Comparison of ENCODE assay signal across 8 mouse cellular contexts in the genomic region with DNA sequence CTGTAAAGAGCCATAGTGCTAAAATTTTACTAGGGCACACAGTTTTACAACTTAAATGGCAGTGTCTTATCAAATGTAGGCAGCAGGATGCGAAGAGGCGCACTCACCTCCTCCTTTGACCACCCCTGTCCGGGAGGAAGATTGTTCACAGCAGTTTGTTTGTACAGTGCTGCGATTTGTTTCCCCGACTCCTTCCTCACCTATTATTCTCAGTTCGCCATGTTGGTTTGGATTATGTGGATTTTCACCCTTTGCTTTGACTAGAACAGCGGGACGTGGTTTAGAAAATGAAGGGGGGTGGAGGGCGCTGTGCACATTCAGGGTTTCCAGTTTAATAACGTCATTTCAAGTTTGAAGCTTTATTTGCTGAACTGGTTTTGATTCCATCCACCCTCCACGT. TPM values are rescaled to one million over a fixed set of nuclear protein-coding genes. Genes with fewer than 3 reads are reported as not detected.
A peak's percentile ranks its signal among the peaks of the same experiment; 100 is the strongest.
DNase-seq lines count a peak whose midpoint lies in the region; ATAC-seq and TF ChIP-seq lines count a peak whose summit lies in the region.

No protein-coding gene starts in this region.

- ATAC-seq in forebrain, embryonic 16.5 days: peak; percentile 36
- no peak for ATAC-seq in limb, embryonic 14.5 days (ENCODE audit: low FRiP score, low read depth)

- peaks cover 2% of the 10 kb centered on the region; the same call in 1 of the 2 replicates for H3K27me3 ChIP-seq in ES-Bruce4 (ENCODE audit: control insufficient read depth, insufficient read depth, low read length, poor library complexity, severe bottlenecking)
- no peaks in the 10 kb centered on the region for H3K27me3 ChIP-seq in forebrain, embryonic 16.5 days (replicated peaks; ENCODE audit: control insufficient read depth, insufficient read depth, low read length)
- peaks cover 7% of the 10 kb centered on the region; the same call in 1 of the 2 replicates for H3K27me3 ChIP-seq in limb, embryonic 14.5 days (ENCODE audit: control insufficient read depth, insufficient read depth, low read length)

- H3K36me3 ChIP-seq in ES-Bruce4 (ENCODE audit: control insufficient read depth, insufficient read depth, low read length, poor library complexity, severe bottlenecking): no peaks in the 10 kb centered on the region
- H3K36me3 ChIP-seq in forebrain, embryonic 16.5 days (ENCODE audit: control insufficient read depth, insufficient read depth): no peaks in the 10 kb centered on the region
- H3K36me3 ChIP-seq in limb, embryonic 14.5 days (ENCODE audit: control insufficient read depth, insufficient read depth, low read length): no peaks in the 10 kb centered on the region

- intact Hi-C loops in left cerebral cortex, postnatal 4 days (cut with DNase I): loop anchor here (5.0 kb wide), 2 partner anchors 865 to 890 kb away; no protein-coding TSS in a partner anchor

- no peaks in the 10 kb centered on the region for H3K9me3 ChIP-seq in ES-Bruce4 (replicated peaks; ENCODE audit: control insufficient read depth, insufficient read depth, low read length, poor library complexity, severe bottlenecking)
- no peaks in the 10 kb centered on the region for H3K9me3 ChIP-seq in forebrain, embryonic 16.5 days (ENCODE audit: control insufficient read depth, low read length)
- H3K9me3 ChIP-seq in limb, embryonic 14.5 days (ENCODE audit: control insufficient read depth, low read length): no peaks in the 10 kb centered on the region

- peak; percentile 8 to 14 for DNase-seq in frontal cortex, postnatal 25 days (ENCODE audit: low spot score in 2 of 2)
- no peak for DNase-seq in frontal cortex, postnatal 14 days (ENCODE audit: low spot score in 2 of 2)
- no peak for DNase-seq in limb, embryonic 14.5 days (ENCODE audit: low spot score)
- no peak for DNase-seq in cerebellum, postnatal 4 days (ENCODE audit: low spot score in 2 of 2)
- DNase-seq in left cerebral cortex, postnatal 4 days: no peak

- peak overlapping the region; percentile 63 for H3K9ac ChIP-seq in ES-Bruce4 (ENCODE audit: low read depth, poor library complexity, severe bottlenecking)
- peak overlapping the region; percentile 84 for H3K9ac ChIP-seq in forebrain, embryonic 16.5 days (replicated peaks; ENCODE audit: low read depth, low read length)
- H3K9ac ChIP-seq in limb, embryonic 14.5 days (ENCODE audit: low read depth, low read length, severe bottlenecking): peak overlapping the region; percentile 60

- H3K4me3 ChIP-seq in ES-Bruce4 (ENCODE audit: low read depth, low read length): peak overlapping the region; percentile 83
- peak overlapping the region; percentile 79 for H3K4me3 ChIP-seq in forebrain, embryonic 16.5 days (replicated peaks; ENCODE audit: low read length)
- H3K4me3 ChIP-seq in limb, embryonic 14.5 days (replicated peaks; ENCODE audit: low read length): peak overlapping the region; percentile 52
- H3K4me3 ChIP-seq in olfactory bulb, adult 2 months (ENCODE audit: insufficient read depth, low read depth, low read length): peak overlapping the region; percentile 80

- peak overlapping the region; percentile 74 for H3K4me2 ChIP-seq in forebrain, embryonic 16.5 days (ENCODE audit: low read length)
- peak overlapping the region; percentile 85 for H3K4me2 ChIP-seq in limb, embryonic 14.5 days (replicated peaks; ENCODE audit: low read depth, low read length, severe bottlenecking)

- under 1% methylated on average over 11 of the region's 11 CpGs for WGBS in forebrain, embryonic 16.5 days
- WGBS in limb, embryonic 14.5 days: 2% methylated on average over 11 of the region's 11 CpGs
- WGBS in olfactory bulb, adult 2 months: 3% methylated on average over 11 of the region's 11 CpGs

- TF ChIP-seq POLR2A in ES-Bruce4 (IDR thresholded peaks at IDR 0.05; ENCODE audit: insufficient read depth, low read length): no peak
- TF ChIP-seq POLR2A in limb, embryonic 14.5 days (IDR thresholded peaks at IDR 0.05; ENCODE audit: borderline replicate concordance, extremely low read depth, insufficient read depth, insufficient read length): no peak
- TF ChIP-seq POLR2A in olfactory bulb, adult 2 months (IDR thresholded peaks at IDR 0.05; ENCODE audit: insufficient read depth, low read depth, low read length): no peak

- TF ChIP-seq CTCF in ES-Bruce4 (IDR thresholded peaks at IDR 0.05; ENCODE audit: low read depth, low read length): no peak
- no peak for TF ChIP-seq CTCF in olfactory bulb, adult 2 months (IDR thresholded peaks at IDR 0.05; ENCODE audit: insufficient read depth, low read depth, low read length)

- TF ChIP-seq EP300 in ES-Bruce4 (IDR thresholded peaks at IDR 0.05; ENCODE audit: insufficient read depth, low read depth, low read length): no peak

- H3K27ac ChIP-seq in ES-Bruce4 (ENCODE audit: insufficient read depth, low read length): no peak overlapping the region
- H3K27ac ChIP-seq in forebrain, embryonic 16.5 days (ENCODE audit: low read length): peak overlapping the region; percentile 92
- peak overlapping the region; percentile 58 for H3K27ac ChIP-seq in limb, embryonic 14.5 days (replicated peaks; ENCODE audit: low read depth, low read length)
- peak overlapping the region; percentile 84 for H3K27ac ChIP-seq in olfactory bulb, adult 2 months (ENCODE audit: insufficient read depth, low read depth, low read length)

- no peaks in the 10 kb centered on the region for H3K4me1 ChIP-seq in ES-Bruce4 (ENCODE audit: control insufficient read depth, insufficient read depth, low read length)
- peaks cover 6% of the 10 kb centered on the region for H3K4me1 ChIP-seq in forebrain, embryonic 16.5 days (replicated peaks; ENCODE audit: control insufficient read depth, insufficient read depth, low read length)
- H3K4me1 ChIP-seq in limb, embryonic 14.5 days (ENCODE audit: control insufficient read depth, insufficient read depth, low read length): peaks cover 4% of the 10 kb centered on the region
- H3K4me1 ChIP-seq in olfactory bulb, adult 2 months (ENCODE audit: control insufficient read depth, insufficient read depth, low read length): peaks cover 3% of the 10 kb centered on the region; the same call in 1 of the 2 replicates

RNA-seq across cellular contexts. Expression of gene Epha3, which starts 6.4 kb away (rescaled TPM):
- 0.40 TPM in 1 of 2 replicates, not detected in the other for polyA plus RNA-seq in ES-Bruce4 (2011; ENCODE audit: insufficient read depth, insufficient read length, low read depth, missing spikeins)
- polyA plus RNA-seq in forebrain, embryonic 16.5 days (2015; fragmentation: Nextera tagmentation; extraction: Ambion mirVana): 76.8 and 84.3 TPM in 2 replicates
- 15.7 and 18.0 TPM in 2 replicates for polyA plus RNA-seq in limb, embryonic 14.5 days (2012; rRNA removed)
- 26.6 and 31.0 TPM in 2 replicates for polyA plus RNA-seq in limb, embryonic 14.5 days (2014; fragmentation: Nextera tagmentation; extraction: Ambion mirVana)
- not detected in 2 replicates for polyA plus RNA-seq in olfactory bulb, adult 2 months (2012; ENCODE audit: insufficient read depth, insufficient read length, low replicate concordance, missing spikeins)
- total RNA-seq in left cerebral cortex, postnatal 4 days (2021): 10 to 100 TPM; 48.3 to 50.2 TPM

Comparison
In these comparisons a context has a peak if more than half of its experiments do, and no peak if none do; other contexts are left out.
1. DNase-seq: peak in frontal cortex, postnatal 25 days (2 of 2); none in frontal cortex, postnatal 14 days (0 of 2), limb, embryonic 14.5 days (single experiment), cerebellum, postnatal 4 days (0 of 2) and left cerebral cortex, postnatal 4 days (single experiment).
2. RNA of gene Epha3, which starts 6.4 kb away (polyA plus RNA-seq): 76.8 to 84.3 TPM in forebrain, embryonic 16.5 days and 15.7 to 31.0 TPM in limb, embryonic 14.5 days; 0.40 TPM in ES-Bruce4 and not detected in olfactory bulb, adult 2 months; every median in the first group is over 10 times any median in the second.
3. Peak in every context shown above with its lines, with median percentiles within 50 percentile points of each other: H3K4me3 ChIP-seq and H3K9ac ChIP-seq.